Mouse (Mus musculus): ENCODE measurements around the gene Tmem233. TPM values are rescaled to one million over a fixed set of nuclear protein-coding genes. Genes with fewer than 3 reads are reported as not detected.

Tmem233 gene
- polyA plus RNA-seq, 1 experiment from 2014 or later, result not detected

GRCm38 (mm10) chr5:116024327-116024739 lies 58.7 kb downstream of the Tmem233 start, which contains the start of gene Prkab1:
TSS of gene Prkab1 (minus strand) at chr5:116024508.
- H3K27ac ChIP-seq (replicated peaks; ENCODE audit: low read depth, low read length), result peak within 1 kb of the TSS; percentile 70
- peak within 1 kb of the TSS; percentile 79 for H3K4me3 ChIP-seq (ENCODE audit: low read depth, low read length)
- no peaks in the 10 kb centered on the region for H3K9me3 ChIP-seq (ENCODE audit: control insufficient read depth, low read length)
- peak; percentile 96 for DNase-seq (ENCODE audit: low spot score)
- peaks cover 9% of the 10 kb centered on the region; the same call in 1 of the 2 replicates for H3K36me3 ChIP-seq (ENCODE audit: control insufficient read depth, insufficient read depth, low read length)
- 0 out of 2 replicates have a peak, but pooled peaks cover 5% of the 10 kb centered on the region for H3K4me1 ChIP-seq (ENCODE audit: control insufficient read depth, insufficient read depth, low read length)
- peak; percentile 95 for ATAC-seq (ENCODE audit: insufficient number of reproducible peaks, low FRiP score, low TSS enrichment, low read depth)
- peak within 1 kb of the TSS; percentile 89 for H3K9ac ChIP-seq (ENCODE audit: low read length)
- H3K27me3 ChIP-seq (ENCODE audit: control insufficient read depth, insufficient read depth, low read length), result no peaks in the 10 kb centered on the region
- under 1% methylated on average over 46 of the region's 46 CpGs for WGBS
- peak within 1 kb of the TSS; percentile 60 for H3K4me2 ChIP-seq (ENCODE audit: low read depth, severe bottlenecking)

- DNase-seq (ENCODE audit: low spot score) (peak; percentile 73), ATAC-seq (ENCODE audit: insufficient number of reproducible peaks, low FRiP score, low TSS enrichment, low read depth) (peak; percentile 73)
- Histone ChIP-seq H3K27me3 (ENCODE audit: control insufficient read depth, insufficient read depth, low read length) (no peaks in the 10 kb centered on the region), H3K9me3 (ENCODE audit: control insufficient read depth, low read length) (no peaks in the 10 kb centered on the region), H3K9ac (ENCODE audit: low read length) (peak overlapping the region; percentile 89), H3K4me2 (ENCODE audit: low read depth, severe bottlenecking) (peak overlapping the region; percentile 60), H3K4me3 (ENCODE audit: low read depth, low read length) (peak overlapping the region; percentile 79), H3K36me3 (ENCODE audit: control insufficient read depth, insufficient read depth, low read length) (peaks cover 12% of the 10 kb centered on the region; the same call in 1 of the 2 replicates), H3K4me1 (ENCODE audit: control insufficient read depth, insufficient read depth, low read length) (0 out of 2 replicates have a peak, but pooled peaks cover 5% of the 10 kb centered on the region), H3K27ac (replicated peaks; ENCODE audit: low read depth, low read length) (peak overlapping the region; percentile 70)
- WGBS, result under 1% methylated on average over 28 of the region's 28 CpGs
These were observed 59.2 kb downstream of the Tmem233 start for GRCm38 (mm10) chr5:116023821-116024284.

GRCm38 (mm10) chr5:116023251-116023661 lies 59.8 kb downstream of the Tmem233 start:
- 15% methylated on average over 8 of the region's 8 CpGs for WGBS
- no peak for DNase-seq (ENCODE audit: low spot score)
- Histone ChIP-seq H3K27ac (replicated peaks; ENCODE audit: low read depth, low read length) (no peak overlapping the region), H3K9me3 (ENCODE audit: control insufficient read depth, low read length) (no peaks in the 10 kb centered on the region), H3K4me1 (ENCODE audit: control insufficient read depth, insufficient read depth, low read length) (0 out of 2 replicates have a peak, but pooled peaks cover 5% of the 10 kb centered on the region), H3K36me3 (ENCODE audit: control insufficient read depth, insufficient read depth, low read length) (peaks cover 13% of the 10 kb centered on the region; the same call in 1 of the 2 replicates), H3K27me3 (ENCODE audit: control insufficient read depth, insufficient read depth, low read length) (no peaks in the 10 kb centered on the region), H3K9ac (ENCODE audit: low read length) (peak overlapping the region; percentile 89; the same call in 1 of the 2 replicates), H3K4me2 (ENCODE audit: low read depth, severe bottlenecking) (peak overlapping the region; percentile 60), H3K4me3 (ENCODE audit: low read depth, low read length) (peak overlapping the region; percentile 79)
- ATAC-seq (ENCODE audit: insufficient number of reproducible peaks, low FRiP score, low TSS enrichment, low read depth), result no peak

- Histone ChIP-seq H3K27me3 (ENCODE audit: control insufficient read depth, insufficient read depth, low read length) (no peaks in the 10 kb centered on the region), H3K9me3 (ENCODE audit: control insufficient read depth, low read length) (no peaks in the 10 kb centered on the region), H3K4me2 (ENCODE audit: low read depth, severe bottlenecking) (peak overlapping the region; percentile 60), H3K4me1 (ENCODE audit: control insufficient read depth, insufficient read depth, low read length) (0 out of 2 replicates have a peak, but pooled peaks cover 5% of the 10 kb centered on the region), H3K4me3 (ENCODE audit: low read depth, low read length) (peak overlapping the region; percentile 79), H3K27ac (replicated peaks; ENCODE audit: low read depth, low read length) (no peak overlapping the region), H3K36me3 (ENCODE audit: control insufficient read depth, insufficient read depth, low read length) (peaks cover 18% of the 10 kb centered on the region), H3K9ac (ENCODE audit: low read length) (no peak overlapping the region)
- WGBS, result 92% methylated on average over 7 of the region's 7 CpGs
- DNase-seq (ENCODE audit: low spot score) (no peak), ATAC-seq (ENCODE audit: insufficient number of reproducible peaks, low FRiP score, low TSS enrichment, low read depth) (no peak)
These were observed 60.3 kb downstream of the Tmem233 start for GRCm38 (mm10) chr5:116022658-116023200.

GRCm38 (mm10) chr5:116022131-116022530 lies 60.9 kb downstream of the Tmem233 start:
- H3K27me3 ChIP-seq (ENCODE audit: control insufficient read depth, insufficient read depth, low read length), result no peaks in the 10 kb centered on the region
- no peak for ATAC-seq (ENCODE audit: insufficient number of reproducible peaks, low FRiP score, low TSS enrichment, low read depth)
- H3K4me3 ChIP-seq (ENCODE audit: low read depth, low read length), result no peak overlapping the region
- H3K36me3 ChIP-seq (ENCODE audit: control insufficient read depth, insufficient read depth, low read length), result peaks cover 20% of the 10 kb centered on the region
- DNase-seq (ENCODE audit: low spot score), result no peak
- H3K9me3 ChIP-seq (ENCODE audit: control insufficient read depth, low read length), result no peaks in the 10 kb centered on the region
- H3K27ac ChIP-seq (replicated peaks; ENCODE audit: low read depth, low read length), result no peak overlapping the region
- no peak overlapping the region for H3K9ac ChIP-seq (ENCODE audit: low read length)
- 0 out of 2 replicates have a peak overlapping the region, but pooled peaks have one; percentile 1 for H3K4me2 ChIP-seq (ENCODE audit: low read depth, severe bottlenecking)
- H3K4me1 ChIP-seq (ENCODE audit: control insufficient read depth, insufficient read depth, low read length), result 0 out of 2 replicates have a peak, but pooled peaks cover 5% of the 10 kb centered on the region
- 94% methylated on average over 12 of the region's 12 CpGs for WGBS

- H3K9ac ChIP-seq (ENCODE audit: low read length), result no peak overlapping the region
- WGBS, result 91% methylated on average over 14 of the region's 14 CpGs
- DNase-seq (ENCODE audit: low spot score), result no peak
- H3K4me3 ChIP-seq (ENCODE audit: low read depth, low read length), result no peak overlapping the region
- no peaks in the 10 kb centered on the region for H3K27me3 ChIP-seq (ENCODE audit: control insufficient read depth, insufficient read depth, low read length)
- H3K36me3 ChIP-seq (ENCODE audit: control insufficient read depth, insufficient read depth, low read length), result peaks cover 26% of the 10 kb centered on the region
- no peak overlapping the region for H3K27ac ChIP-seq (replicated peaks; ENCODE audit: low read depth, low read length)
- ATAC-seq (ENCODE audit: insufficient number of reproducible peaks, low FRiP score, low TSS enrichment, low read depth), result no peak
- H3K4me1 ChIP-seq (ENCODE audit: control insufficient read depth, insufficient read depth, low read length), result 0 out of 2 replicates have a peak, but pooled peaks cover 5% of the 10 kb centered on the region
- H3K9me3 ChIP-seq (ENCODE audit: control insufficient read depth, low read length), result no peaks in the 10 kb centered on the region
- no peak overlapping the region for H3K4me2 ChIP-seq (ENCODE audit: low read depth, severe bottlenecking)
These were observed 61.5 kb downstream of the Tmem233 start for GRCm38 (mm10) chr5:116021552-116021951.

GRCm38 (mm10) chr5:116019371-116019770 lies 63.7 kb downstream of the Tmem233 start:
- Histone ChIP-seq H3K27me3 (ENCODE audit: control insufficient read depth, insufficient read depth, low read length) (no peaks in the 10 kb centered on the region), H3K4me1 (ENCODE audit: control insufficient read depth, insufficient read depth, low read length) (0 out of 2 replicates have a peak, but pooled peaks cover 5% of the 10 kb centered on the region), H3K27ac (replicated peaks; ENCODE audit: low read depth, low read length) (no peak overlapping the region), H3K9me3 (ENCODE audit: control insufficient read depth, low read length) (no peaks in the 10 kb centered on the region), H3K9ac (ENCODE audit: low read length) (no peak overlapping the region), H3K4me2 (ENCODE audit: low read depth, severe bottlenecking) (no peak overlapping the region), H3K36me3 (ENCODE audit: control insufficient read depth, insufficient read depth, low read length) (peaks cover 45% of the 10 kb centered on the region), H3K4me3 (ENCODE audit: low read depth, low read length) (no peak overlapping the region)
- 64% methylated on average over 11 of the region's 11 CpGs for WGBS
- DNase-seq (ENCODE audit: low spot score), result no peak
- no peak for ATAC-seq (ENCODE audit: insufficient number of reproducible peaks, low FRiP score, low TSS enrichment, low read depth)

GRCm38 (mm10) chr5:116018784-116019183 lies 64.3 kb downstream of the Tmem233 start:
- Histone ChIP-seq H3K4me2 (ENCODE audit: low read depth, severe bottlenecking) (no peak overlapping the region), H3K36me3 (ENCODE audit: control insufficient read depth, insufficient read depth, low read length) (peaks cover 48% of the 10 kb centered on the region), H3K27me3 (ENCODE audit: control insufficient read depth, insufficient read depth, low read length) (no peaks in the 10 kb centered on the region), H3K4me1 (ENCODE audit: control insufficient read depth, insufficient read depth, low read length) (0 out of 2 replicates have a peak, but pooled peaks cover 5% of the 10 kb centered on the region), H3K9ac (ENCODE audit: low read length) (no peak overlapping the region), H3K4me3 (ENCODE audit: low read depth, low read length) (no peak overlapping the region), H3K27ac (replicated peaks; ENCODE audit: low read depth, low read length) (no peak overlapping the region), H3K9me3 (ENCODE audit: control insufficient read depth, low read length) (no peaks in the 10 kb centered on the region)
- no peak for ATAC-seq (ENCODE audit: insufficient number of reproducible peaks, low FRiP score, low TSS enrichment, low read depth)
- DNase-seq (ENCODE audit: low spot score), result no peak
- 91% methylated on average over 6 of the region's 6 CpGs for WGBS
